Mouse (Mus musculus) hindbrain, embryonic 16.5 days (tissue): ENCODE measurements at regions not wholly inside any gene's neighbourhood (a gene's known extent, or its start where the extent isn't known, plus 50 kb on each side); places are given as distances from the start of the nearest gene placed in this dataset.

ENCODE experiments used
- ATAC-seq: fragments of 200-750 bp; cut with Nextera tagmentation; 2 replicates; pipeline ENCODE4 v1.8.0; 2017; ENCODE audit warnings: moderate TSS enrichment, moderate library complexity
- H3K27ac ChIP-seq: fragments of 300-500 bp; sonication (generic); 2 replicates; pipeline ENCODE4 v1.5.1; 2014; ENCODE audit warnings: low read depth, mild to moderate bottlenecking, control low read depth, low read length, moderate library complexity
- H3K27me3 ChIP-seq: fragments of 300-500 bp; sonication (generic); replicated peaks from 2 replicates; pipeline ENCODE4 v1.6.1; 2014; ENCODE audit warnings: low read length; ENCODE audit not compliant: control insufficient read depth, insufficient read depth
- H3K36me3 ChIP-seq: fragments of 300-500 bp; sonication (generic); 2 replicates; pipeline ENCODE4 v1.6.1; 2014; ENCODE audit warnings: mild to moderate bottlenecking, low read length, moderate library complexity, mixed read lengths; ENCODE audit not compliant: control insufficient read depth, insufficient read depth
- H3K4me1 ChIP-seq: fragments of 300-500 bp; sonication (generic); 2 replicates; pipeline ENCODE4 v1.6.1; 2014; ENCODE audit warnings: low read depth, low read length; ENCODE audit not compliant: control insufficient read depth, insufficient read depth
- H3K4me2 ChIP-seq: fragments of 300-500 bp; sonication (generic); 2 replicates; pipeline ENCODE4 v1.6.1; 2014; ENCODE audit warnings: mild to moderate bottlenecking, low read length, control low read depth, moderate library complexity
- H3K4me3 ChIP-seq: fragments of 300-500 bp; sonication (generic); 2 replicates; pipeline ENCODE4 v1.5.1; 2014; ENCODE audit warnings: mild to moderate bottlenecking, low read length, control low read depth, moderate library complexity
- H3K9ac ChIP-seq: fragments of 300-500 bp; sonication (generic); 2 replicates; pipeline ENCODE4 v1.6.1; 2014; ENCODE audit warnings: low read depth, mild to moderate bottlenecking, control low read depth, low read length, moderate library complexity
- H3K9me3 ChIP-seq: fragments of 300-500 bp; sonication (generic); 2 replicates; pipeline ENCODE4 v1.6.1; 2014; ENCODE audit warnings: mild to moderate bottlenecking, low read length, moderate library complexity; ENCODE audit not compliant: control insufficient read depth
- WGBS: fragments of 180-500 bp; shearing (Covaris S2); extraction: QIAGEN DNeasy Blood & Tissue Kit; methylation state at CpG from one replicate; pipeline ENCODE4 v1.1.7; 2014; 5-methylcytosine and 5-hydroxymethylcytosine counted together

DNA sequence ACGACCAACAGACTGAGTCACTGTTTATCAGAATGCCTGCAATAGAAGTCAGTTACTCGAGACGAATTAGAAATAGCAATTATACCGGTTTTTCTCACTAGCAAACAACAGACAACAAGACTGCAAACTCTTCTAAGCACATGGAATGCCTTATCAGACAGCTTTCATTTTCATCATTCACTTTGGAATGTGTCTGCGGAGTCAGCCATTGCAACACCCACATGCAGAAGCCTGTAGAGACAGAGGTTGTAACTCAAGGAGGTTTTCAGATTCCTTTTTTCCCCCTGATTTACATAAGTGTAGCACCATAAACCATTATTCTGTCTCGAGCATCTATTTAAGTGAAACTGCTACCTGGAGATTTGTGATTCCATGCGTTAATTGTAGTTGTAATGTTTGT is 167.8 kb upstream of the Ahr start:
- no peak overlapping the region for H3K27ac ChIP-seq
- 74% methylated on average over 7 of the region's 7 CpGs for WGBS

DNA sequence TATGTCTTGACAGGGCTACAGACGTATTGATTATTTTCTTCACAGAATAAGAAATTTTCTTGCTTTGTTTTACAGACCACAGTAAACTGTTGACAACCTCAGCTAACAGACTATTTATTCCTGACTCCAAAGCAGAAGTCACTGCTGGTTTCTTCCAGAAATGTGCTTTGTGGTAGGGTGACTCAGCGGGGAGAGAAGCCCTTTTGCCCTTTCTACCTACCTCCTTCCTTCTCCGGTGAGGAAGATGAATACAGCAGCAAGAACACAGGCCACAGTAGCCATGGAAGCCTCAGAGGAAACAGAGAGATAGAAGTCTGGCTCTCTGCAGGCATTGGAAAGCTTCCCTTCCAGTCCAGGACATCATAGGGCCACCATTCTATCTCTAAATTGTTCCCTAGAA is 159.4 kb upstream of the Ahr start:
- Histone ChIP-seq H3K4me2 (no peak overlapping the region), H3K4me1 (no peaks in the 10 kb centered on the region), H3K27ac (no peak overlapping the region), H3K9ac (no peak overlapping the region), H3K4me3 (no peak overlapping the region), H3K9me3 (no peaks in the 10 kb centered on the region), H3K27me3 (no peaks in the 10 kb centered on the region), H3K36me3 (no peaks in the 10 kb centered on the region)
- WGBS = 79% methylated on average over 3 of the region's 3 CpGs
- no peak for ATAC-seq

More for the DNA sequence above, 167.8 kb upstream of the Ahr start:
- Histone ChIP-seq H3K4me1 (no peaks in the 10 kb centered on the region), H3K4me3 (no peak overlapping the region), H3K9me3 (no peaks in the 10 kb centered on the region), H3K9ac (no peak overlapping the region), H3K27me3 (no peaks in the 10 kb centered on the region), H3K4me2 (no peak overlapping the region), H3K36me3 (no peaks in the 10 kb centered on the region)
- ATAC-seq = no peak

DNA sequence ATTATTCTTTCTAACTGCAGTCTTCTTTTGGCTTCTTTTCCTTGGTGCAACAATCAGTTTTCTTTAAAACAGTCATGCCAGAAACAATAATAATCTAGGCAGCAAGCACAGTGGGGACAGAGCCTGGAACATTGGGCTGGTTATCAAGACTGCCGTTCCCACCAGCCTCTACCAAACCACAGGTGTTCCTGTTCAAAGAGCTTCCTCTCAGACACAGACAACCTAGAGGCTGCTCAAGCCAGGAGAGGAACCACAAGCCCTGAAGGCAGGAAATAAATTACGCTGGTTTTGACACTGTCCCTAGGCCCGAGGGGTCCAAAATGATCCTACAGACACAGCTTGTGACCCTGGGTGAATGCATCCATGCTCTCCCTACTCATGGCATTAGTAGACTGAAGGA is 156.1 kb upstream of the Ahr start:
- Histone ChIP-seq H3K27ac (no peak overlapping the region), H3K4me3 (no peak overlapping the region)
- 82% methylated on average over 3 of the region's 3 CpGs for WGBS

DNA sequence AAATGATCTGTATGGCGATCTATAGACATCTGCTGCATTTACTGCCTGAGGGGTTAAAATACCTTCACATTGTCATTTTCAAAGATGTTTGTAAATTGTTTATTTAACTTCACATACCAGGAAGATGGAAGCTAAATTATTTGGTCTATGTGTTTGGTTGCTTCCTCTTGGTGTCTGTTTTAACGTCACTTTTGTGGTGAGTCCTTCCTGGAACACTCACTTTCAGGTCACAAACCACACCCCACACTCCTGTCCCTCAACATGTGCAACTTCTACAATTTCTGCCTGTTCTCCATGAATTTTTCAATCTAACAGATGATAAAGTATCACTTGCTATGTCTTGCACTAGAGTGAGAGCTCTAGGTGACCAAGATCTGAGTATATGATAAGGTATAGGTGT is 151.4 kb upstream of the Ahr start:
- ATAC-seq = no peak
- Histone ChIP-seq H3K4me3 (no peak overlapping the region), H3K9ac (no peak overlapping the region), H3K27ac (no peak overlapping the region), H3K4me2 (no peak overlapping the region), H3K9me3 (no peaks in the 10 kb centered on the region), H3K4me1 (no peaks in the 10 kb centered on the region), H3K36me3 (no peaks in the 10 kb centered on the region), H3K27me3 (no peaks in the 10 kb centered on the region)
- WGBS = 87% methylated on average over 2 of the region's 2 CpGs

More for the DNA sequence above, 156.1 kb upstream of the Ahr start:
- Histone ChIP-seq H3K4me1 (no peaks in the 10 kb centered on the region), H3K27me3 (no peaks in the 10 kb centered on the region), H3K36me3 (no peaks in the 10 kb centered on the region), H3K9me3 (no peaks in the 10 kb centered on the region), H3K9ac (no peak overlapping the region), H3K4me2 (no peak overlapping the region)
- no peak for ATAC-seq

DNA sequence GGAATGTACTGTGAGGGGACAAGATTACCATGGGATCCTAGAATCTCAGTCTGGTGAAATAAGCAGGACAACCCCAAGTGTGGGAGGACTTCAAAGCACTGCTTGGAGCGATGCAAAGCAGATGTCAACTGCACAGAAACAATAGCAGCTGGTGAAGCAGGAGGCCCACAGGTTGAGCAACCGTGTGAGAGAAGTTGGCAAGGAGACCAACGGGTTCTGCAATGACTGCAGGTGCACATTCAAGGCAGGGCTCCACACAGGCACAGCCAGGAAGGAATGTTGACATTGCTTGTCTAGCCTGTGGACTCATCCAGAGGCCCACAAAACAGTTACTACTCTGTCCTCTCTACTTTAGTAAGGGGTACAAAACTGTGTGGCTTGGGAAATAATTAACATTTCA is 150.4 kb upstream of the Ahr start:
- WGBS = 53% methylated on average over 3 of the region's 3 CpGs
- no peak for ATAC-seq

DNA sequence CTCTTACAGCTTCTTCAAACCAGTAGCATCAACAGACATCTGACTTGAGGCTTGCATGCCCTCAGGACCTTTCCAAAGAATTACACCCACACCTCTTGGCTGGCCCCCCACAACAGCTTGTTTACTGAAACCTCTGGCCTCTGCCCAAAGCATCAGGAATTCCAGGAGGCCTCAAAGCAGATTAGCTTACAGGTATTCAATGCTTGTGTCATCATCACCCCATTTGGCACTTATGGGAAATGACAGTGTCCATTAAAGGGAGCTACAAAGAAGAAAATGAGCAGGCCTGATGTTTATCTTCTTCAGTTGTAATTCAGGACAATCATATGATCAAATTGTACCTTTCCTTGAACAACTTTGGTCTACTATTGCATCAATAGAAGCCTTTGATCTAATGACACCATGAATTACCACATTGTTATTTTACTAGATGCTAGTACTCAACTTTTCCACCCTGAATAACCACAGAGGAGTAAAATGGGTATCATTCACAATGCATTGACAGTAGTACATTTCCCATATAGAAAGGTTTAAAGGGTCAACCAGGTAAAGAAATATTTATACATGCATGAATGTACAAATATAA is 147.1 kb upstream of the Ahr start:
- Histone ChIP-seq H3K27me3 (no peaks in the 10 kb centered on the region), H3K27ac (no peak overlapping the region), H3K9me3 (no peaks in the 10 kb centered on the region), H3K9ac (no peak overlapping the region), H3K4me3 (no peak overlapping the region), H3K36me3 (no peaks in the 10 kb centered on the region), H3K4me2 (no peak overlapping the region), H3K4me1 (no peaks in the 10 kb centered on the region)
- no peak for ATAC-seq

More for the DNA sequence above, 150.4 kb upstream of the Ahr start:
- Histone ChIP-seq H3K4me1 (no peaks in the 10 kb centered on the region), H3K36me3 (no peaks in the 10 kb centered on the region), H3K27me3 (no peaks in the 10 kb centered on the region), H3K9me3 (no peaks in the 10 kb centered on the region), H3K27ac (no peak overlapping the region), H3K4me2 (no peak overlapping the region), H3K4me3 (no peak overlapping the region), H3K9ac (no peak overlapping the region)

DNA sequence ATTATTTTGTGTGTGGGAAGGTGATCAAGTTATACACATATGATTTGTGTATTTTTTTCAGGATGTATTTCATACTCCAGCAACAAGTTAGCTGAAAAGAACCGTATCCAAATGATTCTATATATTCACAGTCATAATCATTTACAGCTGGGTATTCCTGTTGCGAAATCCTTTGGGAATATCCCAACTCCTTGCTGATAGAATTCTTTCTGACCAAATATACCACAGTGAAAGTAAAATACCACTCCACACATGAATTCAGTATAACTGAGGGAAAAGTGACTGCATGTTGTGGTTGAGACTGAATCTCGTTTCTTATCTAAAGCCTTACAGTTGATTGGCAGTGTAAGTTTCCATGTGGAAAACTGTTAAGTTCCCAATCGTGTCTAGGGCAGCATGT is 145.1 kb upstream of the Ahr start:
- 86% methylated on average over 4 of the region's 4 CpGs for WGBS
- H3K27me3 ChIP-seq = no peaks in the 10 kb centered on the region

DNA sequence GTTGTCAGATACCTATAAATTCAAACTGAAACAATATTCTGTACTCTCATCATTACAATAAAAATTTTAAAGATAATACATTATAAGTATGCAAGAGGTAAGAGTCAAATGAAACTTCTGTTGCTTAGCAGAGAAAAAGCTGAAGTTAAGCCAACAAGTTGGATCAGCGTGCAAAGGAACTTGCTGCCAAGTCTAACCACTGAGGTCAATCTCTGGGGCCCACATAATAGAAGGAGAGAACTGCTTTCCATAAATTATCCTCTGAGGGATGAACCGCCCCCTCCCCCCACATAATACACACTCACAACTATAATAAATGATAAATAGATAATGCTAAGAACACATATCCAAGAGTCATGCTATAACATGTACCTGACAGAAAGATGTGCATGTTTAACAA is 144.2 kb upstream of the Ahr start:
- WGBS = 72% methylated on average over 2 of the region's 2 CpGs
- no peak overlapping the region for H3K9ac ChIP-seq

More for the DNA sequence above, 145.1 kb upstream of the Ahr start:
- H3K9me3 ChIP-seq = no peaks in the 10 kb centered on the region
- no peak overlapping the region for H3K9ac ChIP-seq
- no peak overlapping the region for H3K4me3 ChIP-seq
- no peak overlapping the region for H3K4me2 ChIP-seq
- no peaks in the 10 kb centered on the region for H3K4me1 ChIP-seq
- ATAC-seq = no peak
- H3K36me3 ChIP-seq = no peaks in the 10 kb centered on the region
- no peak overlapping the region for H3K27ac ChIP-seq

DNA sequence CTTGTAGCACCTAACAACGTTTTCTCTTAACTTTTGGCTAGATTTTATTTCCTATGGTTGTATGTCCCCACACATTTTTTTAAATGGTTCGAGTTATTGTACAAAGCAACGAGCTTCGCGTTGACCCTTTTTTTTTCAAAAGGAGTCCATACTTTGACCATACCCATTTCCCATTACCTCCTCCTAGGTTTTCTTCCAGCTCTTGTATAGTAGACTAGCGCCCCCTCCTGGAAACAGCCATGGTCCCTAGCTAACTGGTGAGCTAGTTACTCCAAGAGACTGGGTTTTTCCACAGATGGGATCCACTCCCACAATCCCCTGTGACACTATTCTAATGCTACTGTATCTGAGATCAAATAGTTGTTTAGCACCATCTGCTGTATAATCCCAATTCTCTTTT is 139.6 kb upstream of the Ahr start:
- Histone ChIP-seq H3K27me3 (no peaks in the 10 kb centered on the region), H3K9me3 (no peaks in the 10 kb centered on the region), H3K4me2 (no peak overlapping the region), H3K36me3 (no peaks in the 10 kb centered on the region), H3K9ac (no peak overlapping the region), H3K4me1 (no peaks in the 10 kb centered on the region), H3K4me3 (no peak overlapping the region), H3K27ac (no peak overlapping the region)
- WGBS = 51% methylated on average over 6 of the region's 6 CpGs
- no peak for ATAC-seq

More for the DNA sequence above, 144.2 kb upstream of the Ahr start:
- no peak for ATAC-seq
- Histone ChIP-seq H3K27ac (no peak overlapping the region), H3K4me1 (no peaks in the 10 kb centered on the region), H3K9me3 (no peaks in the 10 kb centered on the region), H3K4me2 (no peak overlapping the region), H3K36me3 (no peaks in the 10 kb centered on the region), H3K4me3 (no peak overlapping the region), H3K27me3 (no peaks in the 10 kb centered on the region)

DNA sequence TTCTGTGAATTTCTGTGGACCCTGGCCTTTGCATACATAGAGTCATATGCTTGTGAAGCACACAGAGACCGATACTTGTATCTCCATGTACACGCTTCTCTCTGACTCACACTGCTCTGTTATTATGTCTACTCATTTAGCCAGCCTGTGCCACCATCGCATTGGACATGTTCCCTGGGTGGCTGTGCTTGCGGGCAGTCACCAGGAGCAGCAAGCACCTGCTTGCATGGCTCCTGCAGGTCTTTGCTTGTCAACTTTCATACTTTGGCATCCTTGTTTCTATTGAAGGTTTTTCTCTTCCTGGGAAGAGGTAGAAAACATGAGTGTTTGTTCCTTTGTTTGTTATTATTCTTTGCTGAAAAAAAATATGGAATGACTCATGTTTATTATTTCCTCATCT is 136.1 kb upstream of the Ahr start:
- Histone ChIP-seq H3K36me3 (no peaks in the 10 kb centered on the region), H3K27me3 (no peaks in the 10 kb centered on the region), H3K27ac (no peak overlapping the region), H3K9me3 (no peaks in the 10 kb centered on the region), H3K9ac (no peak overlapping the region), H3K4me3 (no peak overlapping the region), H3K4me2 (no peak overlapping the region), H3K4me1 (no peaks in the 10 kb centered on the region)
- 92% methylated on average over 4 of the region's 4 CpGs for WGBS
- ATAC-seq = no peak
